Mouse (Mus musculus) kidney, postnatal 25 days (tissue): ENCODE measurements at regions not wholly inside any gene's neighbourhood (a gene's known extent, or its start where the extent isn't known, plus 50 kb on each side); places are given as distances from the start of the nearest gene placed in this dataset.

ENCODE experiments used
- DNase-seq, 2 experiments: peaks; one replicate each; pipeline ENCODE4 v3.0.0; 2021; ENCODE audit warnings: mixed read lengths in 2 of 2

- DNase-seq = no peak
Measured at GRCm38 (mm10) chr5:101120509-101121201, 275.1 kb downstream of the Gpat3 start.

- no peak for DNase-seq
Measured at GRCm38 (mm10) chr5:101112151-101112769, 266.7 kb downstream of the Gpat3 start.

GRCm38 (mm10) chr5:101111619-101112018, 266.1 kb downstream of the Gpat3 start:
- no peak for DNase-seq

GRCm38 (mm10) chr5:101100975-101101699, 255.6 kb downstream of the Gpat3 start:
- DNase-seq = no peak

DNA sequence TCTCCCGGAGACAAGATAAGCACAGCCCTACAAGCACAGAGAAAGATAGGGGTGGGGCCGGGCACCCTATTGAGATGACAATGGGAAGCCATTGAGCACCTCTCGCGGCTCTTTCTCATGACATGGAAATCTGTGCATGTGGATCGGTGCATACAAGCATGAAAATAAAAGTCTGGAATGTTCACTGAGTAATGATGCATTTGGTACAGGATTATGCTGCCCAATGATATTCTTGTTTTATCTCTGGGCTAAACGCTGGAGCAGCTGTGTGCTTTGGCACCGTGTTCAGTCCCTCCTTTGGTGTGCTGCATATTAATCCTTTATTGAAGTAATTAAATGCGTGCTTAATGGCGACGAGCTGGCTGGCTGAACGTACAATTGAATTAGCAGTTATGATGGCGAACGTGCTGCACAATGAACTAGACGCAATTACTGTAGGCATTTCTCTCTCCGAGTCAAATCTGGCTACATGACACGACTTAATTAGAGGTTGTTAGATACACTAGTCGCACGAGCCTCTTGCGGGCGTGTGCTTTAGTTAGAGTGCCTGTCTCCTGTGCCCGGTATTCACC, 245.6 kb downstream of the Gpat3 start:
- DNase-seq = no peak

- DNase-seq = no peak
Measured at GRCm38 (mm10) chr5:101090415-101091026, 245.0 kb downstream of the Gpat3 start.

DNA sequence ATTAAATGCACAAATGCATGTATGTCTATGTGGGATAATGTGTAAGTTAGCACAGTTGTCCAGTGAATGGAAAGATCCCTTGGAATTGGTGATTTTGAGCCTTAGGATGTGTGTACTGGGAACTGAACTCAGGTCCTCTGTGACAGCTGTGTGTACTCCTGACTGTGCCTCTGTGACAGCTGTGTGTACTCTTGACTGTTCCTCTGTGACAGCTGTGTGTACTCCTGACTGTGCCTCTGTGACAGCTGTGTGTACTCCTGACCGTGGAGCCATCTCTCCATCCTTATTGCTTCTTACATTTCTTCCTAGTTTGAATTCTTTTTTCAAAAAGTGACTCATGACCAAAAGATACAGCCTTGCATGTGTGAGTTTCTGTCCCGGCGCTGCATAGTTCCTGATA, 239.7 kb downstream of the Gpat3 start:
- DNase-seq = no peak

DNA sequence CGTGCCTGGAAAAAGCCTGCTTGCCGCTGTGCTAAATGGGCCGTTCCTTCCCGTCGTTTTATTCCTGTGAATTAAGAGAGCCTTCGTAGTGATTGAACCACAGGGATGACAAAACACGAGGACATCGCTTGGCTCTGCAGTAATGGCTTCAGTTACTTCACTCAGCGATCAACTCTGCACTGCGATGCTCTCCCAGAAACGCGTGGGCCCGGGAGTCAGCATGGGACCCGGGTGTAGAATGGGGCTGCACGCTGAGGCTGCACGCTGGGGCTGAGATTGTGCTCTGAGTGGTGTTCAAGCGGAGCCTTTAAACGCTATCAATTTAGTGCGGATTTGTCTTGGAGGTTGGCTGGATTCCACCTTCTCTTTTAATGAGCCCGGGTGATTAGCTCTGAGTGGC, 237.1 kb downstream of the Gpat3 start:
- no peak for DNase-seq

DNA sequence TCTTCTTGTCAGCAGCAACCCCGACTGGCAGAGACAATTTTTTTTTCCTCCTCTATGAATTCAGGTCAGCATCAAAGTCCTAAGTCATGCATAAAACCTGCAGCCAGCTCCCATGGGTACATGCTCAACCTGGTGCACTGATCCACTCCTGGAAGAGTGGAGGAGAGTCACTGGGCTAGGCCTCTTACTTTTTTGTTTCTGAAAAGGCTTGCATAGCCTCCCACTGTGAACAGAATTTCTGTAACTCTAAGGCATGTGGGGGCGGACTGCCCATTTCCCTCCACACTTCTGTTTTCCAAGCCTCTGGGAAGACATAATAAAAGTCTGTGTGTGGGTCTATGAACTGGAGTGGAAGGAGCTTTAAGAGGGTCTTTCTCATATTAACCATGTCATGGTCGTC, 218.8 kb downstream of the Gpat3 start:
- no peak for DNase-seq

DNA sequence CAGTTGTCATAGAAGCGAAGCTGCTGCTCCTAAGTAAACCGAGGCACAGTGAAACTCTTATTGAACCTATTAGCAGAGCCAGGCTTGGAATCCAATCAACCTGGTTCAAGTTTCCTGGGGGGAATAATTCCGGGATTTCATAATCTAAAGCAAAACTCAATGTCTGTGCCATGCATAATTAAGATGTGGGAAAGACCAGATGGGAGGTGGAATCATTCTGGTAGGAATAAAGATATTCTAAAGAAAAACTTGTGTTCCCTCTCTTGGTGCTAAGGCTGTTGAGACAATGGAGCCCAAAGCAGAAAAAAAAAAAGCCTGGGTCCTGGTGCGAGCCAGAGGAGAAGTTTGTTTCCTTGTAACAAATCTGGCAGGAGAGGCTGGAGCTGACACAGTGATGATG, 217.7 kb downstream of the Gpat3 start:
- no peak for DNase-seq

DNA sequence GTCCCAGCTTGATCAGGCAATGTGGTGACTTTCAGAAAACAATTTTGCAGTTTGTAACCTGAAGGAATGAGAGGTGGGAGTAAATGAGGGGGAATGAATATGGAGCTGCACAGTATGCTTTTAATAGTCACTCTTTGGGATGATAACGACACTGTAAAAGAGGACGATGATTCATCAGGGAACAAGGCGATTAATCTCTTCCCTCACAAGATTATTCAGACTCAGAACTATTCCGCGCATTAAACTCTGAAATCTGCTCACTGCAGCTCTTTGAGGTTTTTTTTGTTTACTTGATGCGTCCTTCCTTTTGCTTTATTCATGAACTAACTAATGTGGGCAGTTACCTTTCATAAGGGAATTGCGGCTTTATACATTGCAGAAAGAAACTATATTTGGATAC, 206.1 kb downstream of the Gpat3 start:
- no peak for DNase-seq

- DNase-seq = no peak
Measured at GRCm38 (mm10) chr5:101040488-101040887, 195.0 kb downstream of the Gpat3 start.

DNA sequence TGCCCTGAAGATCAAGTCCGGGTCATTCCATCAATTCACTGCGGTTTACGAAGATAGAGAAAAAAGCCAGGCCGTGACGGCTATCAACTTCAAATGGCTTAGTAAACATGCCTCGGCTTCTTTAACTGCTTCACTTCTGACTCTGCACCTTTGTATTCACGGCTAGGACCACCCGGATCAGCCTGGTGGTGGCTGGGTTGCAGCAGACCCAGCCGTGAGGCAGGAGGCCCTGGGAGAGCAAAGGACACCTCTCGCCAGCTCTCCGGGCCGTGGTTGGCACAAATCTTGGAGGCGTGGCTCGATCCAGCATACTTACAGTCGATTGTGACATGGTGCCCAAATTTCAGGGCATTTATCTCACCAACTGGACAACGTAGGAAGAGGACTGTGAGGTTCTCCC, 187.5 kb downstream of the Gpat3 start:
- DNase-seq = no peak

DNA sequence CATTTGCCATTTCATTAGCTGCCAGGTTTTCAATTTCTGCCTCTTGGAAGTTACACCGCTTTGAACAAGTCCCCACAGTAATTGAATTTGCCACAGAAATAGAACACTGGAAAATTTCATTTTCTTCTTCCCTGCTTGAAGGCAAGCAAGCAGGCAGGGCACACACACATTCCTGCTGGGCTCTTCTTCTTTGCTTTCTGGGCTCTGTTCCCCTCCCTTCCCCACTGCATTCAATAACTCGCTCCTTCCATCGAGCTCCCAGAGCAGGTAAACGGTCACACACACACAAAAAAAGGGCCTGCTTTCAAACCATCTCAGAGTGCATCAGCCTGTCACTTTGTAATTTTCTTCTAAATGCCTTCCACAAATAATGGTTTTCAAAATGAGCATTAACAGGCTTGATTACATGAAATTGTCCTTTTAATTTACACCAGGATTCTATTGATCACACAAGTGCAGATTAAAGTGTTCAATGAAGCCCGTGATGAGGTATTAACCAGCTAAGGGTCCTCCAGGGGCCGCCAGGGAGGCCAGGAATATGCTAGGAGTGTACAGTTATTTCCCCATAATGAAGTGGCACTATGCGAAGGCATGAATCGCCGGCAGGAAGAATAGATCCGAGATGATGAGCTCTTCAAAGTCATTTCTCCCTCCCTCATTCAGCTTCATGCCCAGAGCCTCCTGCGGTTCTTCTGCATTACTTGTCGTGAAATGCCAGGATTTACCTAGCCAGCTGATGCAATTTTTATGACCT, 186.8 kb downstream of the Gpat3 start:
- DNase-seq = no peak

DNA sequence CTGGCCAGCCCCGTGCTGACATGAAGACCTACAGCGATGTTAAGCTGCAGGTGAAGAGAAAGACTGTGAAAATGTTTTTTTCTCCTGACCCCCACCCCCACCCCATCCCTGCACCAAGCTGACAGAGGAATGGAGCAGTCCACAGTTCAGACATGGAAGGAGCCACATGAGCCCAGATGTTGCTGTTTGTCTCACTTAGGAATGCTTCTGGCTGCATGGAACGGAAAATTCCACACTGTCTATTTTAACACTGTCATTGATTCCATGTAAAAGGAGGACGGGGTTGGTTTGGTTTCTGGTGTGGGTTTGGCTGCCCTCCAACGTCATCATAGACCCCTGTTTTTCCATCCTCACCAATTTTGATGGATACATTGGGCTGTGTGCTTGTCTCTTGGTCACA, 179.3 kb downstream of the Gpat3 start:
- no peak for DNase-seq

DNA sequence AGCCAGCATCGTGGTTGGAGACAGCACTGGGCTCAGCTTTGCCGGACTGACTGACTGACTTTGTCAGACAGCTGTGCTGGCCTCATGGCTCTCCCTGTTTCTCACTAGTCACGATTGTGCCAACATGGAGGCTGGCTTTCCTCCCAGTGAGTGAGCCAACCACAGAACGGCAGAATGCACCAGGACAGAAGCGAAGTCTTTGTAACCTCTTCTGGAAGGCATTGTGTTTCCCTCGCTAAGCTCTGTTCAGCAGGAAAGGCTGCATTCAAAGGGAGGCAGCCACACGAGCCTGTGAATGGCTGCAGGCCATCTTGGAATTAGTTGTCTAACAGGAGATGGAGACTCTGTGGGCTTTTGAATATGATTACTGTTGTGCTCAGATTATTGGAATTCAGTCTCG, 178.3 kb downstream of the Gpat3 start:
- DNase-seq = no peak

DNA sequence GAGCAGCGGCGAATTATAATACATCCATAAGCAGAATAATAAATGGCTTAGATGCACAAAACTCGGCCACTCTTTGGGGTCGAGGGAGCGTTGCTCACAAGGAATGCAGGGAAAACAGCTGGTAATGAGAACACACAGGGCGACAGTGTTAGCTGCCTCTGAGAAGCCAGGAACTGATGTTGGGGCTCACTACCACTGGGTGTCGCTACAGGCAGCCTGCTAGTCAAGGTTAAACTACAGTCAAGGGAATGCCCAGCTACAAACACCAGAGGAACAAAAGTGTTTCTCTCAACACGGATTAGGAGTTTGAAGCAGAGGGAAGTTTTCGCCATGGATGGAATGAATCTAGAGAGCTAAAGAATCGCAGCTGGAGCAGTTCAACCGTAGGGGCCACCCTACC, 175.3 kb downstream of the Gpat3 start:
- peak; percentile 75 to 82 for DNase-seq

- DNase-seq = no peak
Measured at GRCm38 (mm10) chr5:101013844-101014243, 168.3 kb downstream of the Gpat3 start.

- peak in 1 of 2 experiments; percentile 22 for DNase-seq
Measured at GRCm38 (mm10) chr5:101005216-101005615, 159.7 kb downstream of the Gpat3 start.

DNA sequence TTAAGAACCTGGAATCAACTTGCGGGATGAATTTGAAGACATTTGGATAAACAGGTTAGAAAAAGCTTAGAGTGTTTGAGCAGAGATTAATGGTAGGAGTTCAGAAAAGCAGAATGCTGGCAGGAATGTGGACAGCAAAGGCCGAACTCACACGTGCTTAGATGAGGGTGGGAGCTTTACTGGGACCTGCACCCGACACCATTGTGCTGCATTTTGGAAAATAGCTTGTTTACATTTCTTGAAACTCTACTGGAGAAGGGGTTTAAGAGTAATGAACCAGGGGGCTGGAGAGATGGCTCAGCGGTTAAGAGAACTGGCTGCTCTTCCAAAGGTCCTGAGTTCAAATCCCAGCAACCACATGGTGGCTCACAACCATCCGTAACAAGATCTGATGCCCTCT, 154.9 kb downstream of the Gpat3 start:
- no peak for DNase-seq

- peak in 1 of 2 experiments; percentile 16 for DNase-seq
Measured at GRCm38 (mm10) chr5:100992365-100992764, 146.9 kb downstream of the Gpat3 start.

- peak; percentile 57 to 72 for DNase-seq
Measured at GRCm38 (mm10) chr5:100991626-100992025, 146.1 kb downstream of the Gpat3 start.

- no peak for DNase-seq
Measured at GRCm38 (mm10) chr5:100982573-100982936, 137.0 kb downstream of the Gpat3 start.
